Mouse (Mus musculus): ENCODE measurements around the gene Bcl6b. TPM values are rescaled to one million over a fixed set of nuclear protein-coding genes. Genes with fewer than 3 reads are reported as not detected.

Bcl6b gene
- 3.7 and 5.6 TPM in 2 replicates for polyA plus RNA-seq (2012; rRNA removed)

DNA sequence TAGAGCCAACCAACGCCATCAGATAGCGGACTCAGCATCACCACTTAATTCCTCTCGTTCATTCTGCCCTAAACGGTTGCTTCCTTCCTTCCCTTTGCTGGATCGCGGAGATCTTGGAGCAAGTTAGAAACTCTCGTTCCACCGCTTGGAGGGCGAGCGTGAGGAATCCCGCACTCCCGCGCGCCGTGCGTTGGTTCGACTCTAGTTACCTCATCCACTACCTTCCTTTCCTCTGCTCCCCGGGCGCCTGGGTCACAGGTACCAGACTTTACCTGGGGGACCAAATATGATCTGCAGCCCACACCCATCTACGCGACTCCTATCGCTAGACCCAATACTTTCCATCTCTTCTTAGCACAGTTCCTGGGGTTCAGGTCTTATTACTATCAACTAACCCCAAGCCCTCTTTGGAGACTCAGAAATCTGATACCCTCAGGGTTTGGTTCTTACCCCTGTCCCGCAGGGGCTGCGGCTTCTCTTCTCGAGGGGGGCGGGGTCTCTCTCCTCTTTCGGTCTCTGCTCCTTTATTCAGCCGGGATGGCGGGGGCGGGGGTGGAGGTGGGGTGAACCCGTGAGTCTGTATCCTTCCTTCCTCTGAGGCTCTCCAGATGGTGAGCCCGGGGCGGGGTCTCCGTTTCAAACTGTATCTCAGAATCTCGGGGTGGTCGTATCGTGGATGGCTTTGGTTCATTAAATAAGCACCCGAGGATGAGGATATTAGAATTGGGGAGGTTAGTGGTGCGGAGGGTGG, at the start of gene Bcl6b:
Bcl6b (minus strand) TSS at position 539 of the 751 bp plus-strand sequence.
- H3K4me3 ChIP-seq (ENCODE audit: extremely low read depth, insufficient read depth, insufficient read length), result peak within 1 kb of the TSS; percentile 40
- 2% methylated on average over 39 of the region's 39 CpGs for WGBS
- no peak for DNase-seq (ENCODE audit: low read depth in 1 of 2, low spot score in 2 of 2)
- TF ChIP-seq CTCF (IDR thresholded peaks at IDR 0.05; ENCODE audit: extremely low read depth, insufficient read depth, insufficient read length, insufficient replicate concordance), result no peak
- TF ChIP-seq POLR2A (IDR thresholded peaks at IDR 0.05; ENCODE audit: low read depth, low read length), result no peak
- H3K27ac ChIP-seq (ENCODE audit: insufficient read depth, low read length), result peak within 1 kb of the TSS; percentile 52; the same call in 1 of the 2 replicates
- H3K4me1 ChIP-seq (ENCODE audit: control insufficient read depth, insufficient read depth, insufficient read length), result peaks cover 5% of the 10 kb centered on the region; the same call in 1 of the 2 replicates
- no peaks in the 10 kb centered on the region for H3K36me3 ChIP-seq (ENCODE audit: control insufficient read depth, insufficient read depth, low read length)
- H3K27me3 ChIP-seq (ENCODE audit: control insufficient read depth, insufficient read depth, low read length), result no peaks in the 10 kb centered on the region

DNA sequence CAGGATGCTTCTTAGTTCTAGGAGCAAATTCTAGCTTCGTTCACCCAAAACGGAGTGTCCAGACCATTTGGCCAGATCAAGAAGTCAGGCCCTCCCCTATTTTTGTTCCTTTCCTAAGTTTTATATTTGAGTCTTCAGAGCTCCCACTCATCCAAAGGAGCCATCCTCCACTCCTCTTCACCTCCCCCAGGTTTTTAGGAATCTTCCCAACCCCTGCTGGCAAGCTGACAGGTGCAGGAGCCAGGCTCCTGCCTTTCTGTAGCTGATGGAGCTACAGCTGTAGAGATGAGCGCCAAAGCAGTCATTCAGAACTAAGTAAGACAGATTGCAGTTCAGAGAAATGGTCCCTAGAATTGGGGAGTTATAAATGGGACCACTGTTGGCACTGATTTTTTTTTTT, 49.4 kb upstream of the Bcl6b start:
- no peak for TF ChIP-seq POLR2A (IDR thresholded peaks at IDR 0.05; ENCODE audit: low read depth, low read length)
- no peak for TF ChIP-seq CTCF (IDR thresholded peaks at IDR 0.05; ENCODE audit: extremely low read depth, insufficient read depth, insufficient read length, insufficient replicate concordance)
- 94% methylated on average over 3 of the region's 3 CpGs for whole genome bisulfite sequencing

DNA sequence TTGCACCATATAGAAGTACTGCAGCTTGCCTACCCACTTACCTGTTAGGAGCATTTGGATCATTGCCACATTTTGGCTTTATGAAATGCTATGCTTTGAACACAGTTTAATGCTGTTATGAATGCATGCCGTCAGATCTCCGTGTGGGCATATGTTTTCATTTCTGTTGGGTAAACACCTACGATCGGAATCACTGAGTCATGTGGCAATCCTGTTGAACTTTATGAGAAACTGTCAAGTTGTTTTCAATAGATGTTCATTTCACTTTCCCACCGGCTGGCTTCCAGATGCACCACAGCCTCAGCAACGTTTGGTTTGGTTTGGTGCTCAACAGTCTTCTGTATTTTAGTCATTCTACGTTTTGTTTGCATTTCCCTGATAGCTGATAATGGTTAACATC, 42.0 kb upstream of the Bcl6b start:
- DNase-seq (ENCODE audit: low read depth in 1 of 2, low spot score in 2 of 2), result no peak
- H3K4me1 ChIP-seq (ENCODE audit: control insufficient read depth, insufficient read depth, insufficient read length), result no peaks in the 10 kb centered on the region
- WGBS, result 88% methylated on average over 7 of the region's 7 CpGs
- no peak overlapping the region for H3K4me3 ChIP-seq (ENCODE audit: extremely low read depth, insufficient read depth, insufficient read length)
- H3K27ac ChIP-seq (ENCODE audit: insufficient read depth, low read length), result no peak overlapping the region
- H3K27me3 ChIP-seq (ENCODE audit: control insufficient read depth, insufficient read depth, low read length), result no peaks in the 10 kb centered on the region
- no peaks in the 10 kb centered on the region for H3K36me3 ChIP-seq (ENCODE audit: control insufficient read depth, insufficient read depth, low read length)
- TF ChIP-seq CTCF (IDR thresholded peaks at IDR 0.05; ENCODE audit: extremely low read depth, insufficient read depth, insufficient read length, insufficient replicate concordance) (no peak), POLR2A (IDR thresholded peaks at IDR 0.05; ENCODE audit: low read depth, low read length) (no peak)

More for the DNA sequence above, 49.4 kb upstream of the Bcl6b start:
- Histone ChIP-seq H3K27me3 (ENCODE audit: control insufficient read depth, insufficient read depth, low read length) (no peaks in the 10 kb centered on the region), H3K36me3 (ENCODE audit: control insufficient read depth, insufficient read depth, low read length) (no peaks in the 10 kb centered on the region), H3K27ac (ENCODE audit: insufficient read depth, low read length) (no peak overlapping the region), H3K4me1 (ENCODE audit: control insufficient read depth, insufficient read depth, insufficient read length) (no peaks in the 10 kb centered on the region), H3K4me3 (ENCODE audit: extremely low read depth, insufficient read depth, insufficient read length) (no peak overlapping the region)
- DNase-seq (ENCODE audit: low read depth in 1 of 2, low spot score in 2 of 2), result no peak

DNA sequence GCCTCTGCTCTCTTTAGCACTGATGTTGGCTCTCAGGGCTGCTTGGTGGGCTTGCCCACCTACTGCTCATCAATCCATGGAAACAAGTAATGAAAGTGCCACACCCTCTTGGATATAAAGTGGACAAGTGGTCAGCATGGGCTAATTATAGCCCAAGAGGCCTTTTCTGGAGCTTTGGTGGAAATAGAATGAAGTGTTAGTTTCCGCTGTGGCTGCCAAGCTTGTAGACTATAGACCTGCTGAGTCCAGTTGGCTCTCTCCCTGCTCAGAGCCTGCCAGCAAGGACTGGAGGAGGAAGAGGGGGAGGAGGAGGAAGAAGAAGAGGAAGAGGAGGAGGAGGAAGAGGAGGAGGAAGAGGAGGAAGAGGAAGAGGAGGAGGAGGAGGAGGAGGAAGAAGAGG, 36.8 kb upstream of the Bcl6b start:
- no peak for DNase-seq (ENCODE audit: low read depth in 1 of 2, low spot score in 2 of 2)
- WGBS, result 86% methylated on average over 1 of the region's 1 CpGs
- TF ChIP-seq POLR2A (IDR thresholded peaks at IDR 0.05; ENCODE audit: low read depth, low read length), result no peak
- no peak for TF ChIP-seq CTCF (IDR thresholded peaks at IDR 0.05; ENCODE audit: extremely low read depth, insufficient read depth, insufficient read length, insufficient replicate concordance)
- Histone ChIP-seq H3K36me3 (ENCODE audit: control insufficient read depth, insufficient read depth, low read length) (no peaks in the 10 kb centered on the region), H3K4me3 (ENCODE audit: extremely low read depth, insufficient read depth, insufficient read length) (no peak overlapping the region), H3K4me1 (ENCODE audit: control insufficient read depth, insufficient read depth, insufficient read length) (no peaks in the 10 kb centered on the region; the same call in 1 of the 2 replicates), H3K27ac (ENCODE audit: insufficient read depth, low read length) (no peak overlapping the region), H3K27me3 (ENCODE audit: control insufficient read depth, insufficient read depth, low read length) (no peaks in the 10 kb centered on the region)

DNA sequence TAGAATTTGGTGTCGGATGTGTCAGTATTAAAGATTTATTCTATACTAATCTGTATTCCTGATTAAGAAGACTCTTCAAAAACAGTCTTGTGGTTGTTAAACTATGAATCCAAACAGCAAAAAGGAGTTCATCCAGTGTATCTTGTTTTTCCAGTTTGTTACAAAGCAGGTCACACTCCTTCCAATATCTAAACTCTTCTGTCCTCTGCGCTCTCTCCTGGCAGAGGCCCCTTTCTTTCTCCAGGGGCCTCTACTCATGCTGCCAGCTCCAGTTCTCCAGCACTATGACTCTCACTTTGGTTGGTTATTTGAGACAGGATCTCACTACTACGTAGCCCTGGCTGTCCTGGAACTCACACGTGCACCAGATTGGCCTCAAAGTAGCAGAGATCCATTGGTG, 36.2 kb upstream of the Bcl6b start:
- H3K27me3 ChIP-seq (ENCODE audit: control insufficient read depth, insufficient read depth, low read length), result no peaks in the 10 kb centered on the region
- H3K36me3 ChIP-seq (ENCODE audit: control insufficient read depth, insufficient read depth, low read length), result no peaks in the 10 kb centered on the region
- WGBS, result 81% methylated on average over 4 of the region's 4 CpGs
- TF ChIP-seq POLR2A (IDR thresholded peaks at IDR 0.05; ENCODE audit: low read depth, low read length) (no peak), CTCF (IDR thresholded peaks at IDR 0.05; ENCODE audit: extremely low read depth, insufficient read depth, insufficient read length, insufficient replicate concordance) (no peak)
- DNase-seq (ENCODE audit: low read depth in 1 of 2, low spot score in 2 of 2), result no peak
- no peak overlapping the region for H3K4me3 ChIP-seq (ENCODE audit: extremely low read depth, insufficient read depth, insufficient read length)
- 0 out of 2 replicates have a peak overlapping the region, but pooled peaks have one; percentile 16 for H3K27ac ChIP-seq (ENCODE audit: insufficient read depth, low read length)
- no peaks in the 10 kb centered on the region; the same call in 1 of the 2 replicates for H3K4me1 ChIP-seq (ENCODE audit: control insufficient read depth, insufficient read depth, insufficient read length)

DNA sequence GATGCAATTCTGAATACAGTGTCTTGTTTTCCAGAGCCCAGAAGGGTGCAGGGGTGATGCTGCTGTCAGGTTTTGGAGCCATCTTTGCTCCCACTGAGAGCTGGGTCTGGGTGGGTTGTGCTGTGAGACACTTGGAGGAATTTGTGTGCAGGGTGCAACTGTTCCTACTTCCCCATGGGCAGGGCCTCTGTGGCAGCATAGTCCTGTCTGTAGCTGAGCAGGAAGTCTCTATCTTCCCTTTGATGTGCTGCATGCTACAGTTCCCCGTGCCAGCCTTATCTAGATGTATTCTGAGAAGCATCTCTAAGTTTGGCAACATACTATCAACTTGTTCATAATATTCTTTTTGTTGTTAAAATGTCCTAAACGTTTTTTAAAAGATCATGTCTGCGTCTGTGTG, 35.7 kb upstream of the Bcl6b start:
- H3K4me3 ChIP-seq (ENCODE audit: extremely low read depth, insufficient read depth, insufficient read length), result no peak overlapping the region
- no peak for DNase-seq (ENCODE audit: low read depth in 1 of 2, low spot score in 2 of 2)
- 22% methylated on average over 3 of the region's 3 CpGs for WGBS

DNA sequence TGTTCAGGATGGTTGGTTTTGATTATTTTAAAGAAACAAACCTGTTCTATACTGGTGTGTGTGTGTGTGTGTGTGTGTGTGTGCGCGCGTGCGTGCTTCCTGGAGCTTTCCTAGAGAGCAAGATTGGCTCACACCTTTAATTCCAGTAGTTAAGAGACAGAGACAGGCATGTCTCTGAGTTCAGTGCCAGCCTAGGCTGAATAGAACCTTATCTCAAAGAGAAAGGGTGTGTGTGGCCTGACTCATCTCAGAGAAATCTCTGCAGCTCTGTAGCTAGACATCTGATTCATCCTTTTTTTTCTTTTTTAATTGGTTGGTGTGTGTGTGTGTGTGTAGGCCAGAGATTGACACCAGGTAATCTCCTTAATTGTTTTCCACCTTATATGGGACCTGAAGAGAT, 29.4 kb upstream of the Bcl6b start:
- no peak for TF ChIP-seq CTCF (IDR thresholded peaks at IDR 0.05; ENCODE audit: extremely low read depth, insufficient read depth, insufficient read length, insufficient replicate concordance)
- no peak for TF ChIP-seq POLR2A (IDR thresholded peaks at IDR 0.05; ENCODE audit: low read depth, low read length)
- Histone ChIP-seq H3K4me3 (ENCODE audit: extremely low read depth, insufficient read depth, insufficient read length) (no peak overlapping the region), H3K36me3 (ENCODE audit: control insufficient read depth, insufficient read depth, low read length) (no peaks in the 10 kb centered on the region), H3K4me1 (ENCODE audit: control insufficient read depth, insufficient read depth, insufficient read length) (peaks cover 3% of the 10 kb centered on the region; the same call in 1 of the 2 replicates), H3K27me3 (ENCODE audit: control insufficient read depth, insufficient read depth, low read length) (peaks cover 7% of the 10 kb centered on the region), H3K27ac (ENCODE audit: insufficient read depth, low read length) (no peak overlapping the region)
- 94% methylated on average over 4 of the region's 4 CpGs for WGBS
- no peak for DNase-seq (ENCODE audit: low read depth in 1 of 2, low spot score in 2 of 2)

More for the DNA sequence above, 35.7 kb upstream of the Bcl6b start:
- Histone ChIP-seq H3K27ac (ENCODE audit: insufficient read depth, low read length) (peak overlapping the region; percentile 49; the same call in 1 of the 2 replicates), H3K36me3 (ENCODE audit: control insufficient read depth, insufficient read depth, low read length) (no peaks in the 10 kb centered on the region), H3K4me1 (ENCODE audit: control insufficient read depth, insufficient read depth, insufficient read length) (no peaks in the 10 kb centered on the region; the same call in 1 of the 2 replicates), H3K27me3 (ENCODE audit: control insufficient read depth, insufficient read depth, low read length) (no peaks in the 10 kb centered on the region)
- TF ChIP-seq CTCF (IDR thresholded peaks at IDR 0.05; ENCODE audit: extremely low read depth, insufficient read depth, insufficient read length, insufficient replicate concordance) (no peak), POLR2A (IDR thresholded peaks at IDR 0.05; ENCODE audit: low read depth, low read length) (no peak)

All from spleen, adult 2 months (tissue).